Mouse (Mus musculus) heart, adult 2 months (tissue): ENCODE measurements around the gene Hoxc9.

Experiments used
- CTCF ChIP-seq: fragments of 200-600 bp; IDR thresholded peaks from 2 replicates; pipeline ENCODE4 v1.8.1; 2022; ENCODE audit warnings: antibody characterized with exemption, mild to moderate bottlenecking, moderate library complexity
- EP300 ChIP-seq: fragments of 200-500 bp; IDR thresholded peaks from 2 replicates; pipeline ENCODE4 v1.6.1; 2011; ENCODE audit warnings: low read depth, low read length, control low read depth; ENCODE audit not compliant: insufficient read depth
- POLR2A ChIP-seq: fragments of 200-500 bp; IDR thresholded peaks from 2 replicates; pipeline ENCODE4 v1.6.1; 2011; ENCODE audit warnings: mild to moderate bottlenecking, low read depth, low read length, control low read depth; ENCODE audit not compliant: insufficient read depth

GRCm38 (mm10) chr15:102963259-102963658 is 13.0 kb upstream of the Hoxc9 start:
- TF ChIP-seq POLR2A (no peak), EP300 (no peak), CTCF (no peak)
